In the genomic region with DNA sequence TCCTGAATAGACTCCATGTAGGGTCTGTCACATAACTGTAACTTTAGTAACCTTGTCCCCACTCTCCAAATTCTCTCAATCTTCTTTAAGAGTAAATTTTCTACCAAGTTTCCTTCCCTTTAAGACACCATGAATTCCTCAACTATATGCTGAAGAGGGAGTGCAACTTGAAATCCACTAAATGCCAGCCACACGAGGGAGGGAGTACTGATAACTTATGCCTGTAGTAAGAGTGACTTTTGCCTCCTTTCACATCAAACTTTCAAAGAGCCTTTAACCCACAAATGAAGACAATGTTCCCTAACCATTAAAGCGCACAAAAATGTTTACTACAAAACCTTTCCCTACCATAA, we compare ENCODE assay signal across 10 mouse cellular contexts. TPM values are rescaled to one million over a fixed set of nuclear protein-coding genes. Genes with fewer than 3 reads are reported as not detected.
DNase-seq lines count a peak whose midpoint lies in the region; ATAC-seq and TF ChIP-seq lines count a peak whose summit lies in the region.
"Had no signal": no experiment of that assay in that cellular context is flagged by ENCODE, and none has a peak within 500 bp of the region (broad histone marks: within the 10 kb centered on the region; RNA-seq: fewer than 3 reads in every experiment).

No protein-coding gene starts in this region.

- H3K36me3 ChIP-seq in kidney, adult 2 months (ENCODE audit: control insufficient read depth, insufficient read depth, low read length), result no peaks in the 10 kb centered on the region
- no peaks in the 10 kb centered on the region for H3K36me3 ChIP-seq in hindbrain, embryonic 10.5 days
- no peaks in the 10 kb centered on the region for H3K36me3 ChIP-seq in midbrain, embryonic 10.5 days

- H3K4me1 ChIP-seq in kidney, adult 2 months (ENCODE audit: control insufficient read depth, insufficient read depth, low read length), result no peaks in the 10 kb centered on the region; the same call in 1 of the 2 replicates
- no peaks in the 10 kb centered on the region for H3K4me1 ChIP-seq in brown adipose tissue, adult 24 weeks (ENCODE audit: control insufficient read depth, insufficient read depth, insufficient read length, low read length)
- peaks cover 7% of the 10 kb centered on the region for H3K4me1 ChIP-seq in hindbrain, embryonic 10.5 days (replicated peaks)
- H3K4me1 ChIP-seq in midbrain, embryonic 10.5 days, result peaks cover 9% of the 10 kb centered on the region

- no peak for ATAC-seq in inflammation-experienced regulatory T-cells, adult 6 months
- ATAC-seq in megakaryocyte-erythroid progenitor cell, adult 5-6 weeks (replicated peaks; ENCODE audit: low FRiP score, low TSS enrichment, poor library complexity, severe bottlenecking), result no peak
- ATAC-seq: Patski had no signal

- 57% methylated on average over 2 of the region's 2 CpGs for WGBS in kidney, adult 2 months
- WGBS in hindbrain, embryonic 10.5 days, result 73% methylated on average over 2 of the region's 2 CpGs
- 65% methylated on average over 2 of the region's 2 CpGs for WGBS in midbrain, embryonic 10.5 days

- TF ChIP-seq POLR2A in kidney, adult 2 months (IDR thresholded peaks at IDR 0.05; ENCODE audit: low read depth, low read length), result no peak

- 0 out of 2 replicates have a peak, but pooled peaks cover under 1% of the 10 kb centered on the region for H3K9me3 ChIP-seq in hindbrain, embryonic 10.5 days
- H3K9me3 ChIP-seq in midbrain, embryonic 10.5 days (replicated peaks), result no peaks in the 10 kb centered on the region

- TF ChIP-seq CTCF in kidney, adult 2 months (conservative IDR thresholded peaks at IDR 0.05; ENCODE audit: insufficient read depth, insufficient read length, low read depth, low read length), result no peak

- no peak for DNase-seq in kidney, adult 2 months
- no peak for DNase-seq in kidney, adult 11 months
- no peak for DNase-seq in hindbrain, embryonic 10.5 days (ENCODE audit: low spot score)
- DNase-seq in midbrain, embryonic 10.5 days (ENCODE audit: low spot score), result no peak
- no peak for DNase-seq in frontal cortex, postnatal 36 days (ENCODE audit: low spot score in 2 of 2)

- H3K4me3 ChIP-seq in kidney, adult 2 months (ENCODE audit: insufficient read depth, low read depth, low read length), result peak overlapping the region; percentile 45
- H3K4me3 ChIP-seq in brown adipose tissue, adult 24 weeks (ENCODE audit: insufficient read depth, low read depth, low read length), result peak overlapping the region; percentile 89
- peak overlapping the region; percentile 62 for H3K4me3 ChIP-seq in hindbrain, embryonic 10.5 days
- H3K4me3 ChIP-seq in midbrain, embryonic 10.5 days, result peak overlapping the region; percentile 63

- H3K27ac ChIP-seq in kidney, adult 2 months (ENCODE audit: insufficient read depth, low read depth, low read length), result no peak overlapping the region; the same call in 1 of the 2 replicates
- H3K27ac ChIP-seq in brown adipose tissue, adult 24 weeks (replicated peaks; ENCODE audit: low read depth, low read length), result no peak overlapping the region
- H3K27ac ChIP-seq in hindbrain, embryonic 10.5 days, result peak overlapping the region; percentile 86
- H3K27ac ChIP-seq in midbrain, embryonic 10.5 days (replicated peaks), result no peak overlapping the region; the same call in 1 of the 2 replicates

- H3K27me3 ChIP-seq in kidney, adult 2 months (replicated peaks; ENCODE audit: control insufficient read depth, insufficient read depth, low read length), result no peaks in the 10 kb centered on the region
- H3K27me3 ChIP-seq in hindbrain, embryonic 10.5 days (ENCODE audit: insufficient read depth, poor library complexity, severe bottlenecking), result peaks cover 11% of the 10 kb centered on the region; the same call in 1 of the 2 replicates
- peaks cover 24% of the 10 kb centered on the region for H3K27me3 ChIP-seq in midbrain, embryonic 10.5 days (ENCODE audit: low read depth, poor library complexity, severe bottlenecking)
- H3K27me3 ChIP-seq: Patski had no signal

RNA-seq across cellular contexts. Expression of a gene that starts 1.0 kb away (rescaled TPM):
- polyA plus RNA-seq in kidney, adult 2 months (2012; rRNA removed), result 6.9 and 7.1 TPM in 2 replicates
- polyA plus RNA-seq in brown adipose tissue, adult 24 weeks (2012; ENCODE audit: insufficient read depth, insufficient read length, missing spikeins), result 1.5 and 3.3 TPM in 2 replicates
- 0.77 and 0.97 TPM in 2 replicates for polyA plus RNA-seq in hindbrain, embryonic 10.5 days (2016; fragmentation: Nextera tagmentation; extraction: Ambion mirVana)
- polyA plus RNA-seq in midbrain, embryonic 10.5 days (2016; fragmentation: Nextera tagmentation; extraction: Ambion mirVana), result 0.74 and 0.99 TPM in 2 replicates
- polyA plus RNA-seq in inflammation-experienced regulatory T-cells, adult 6 months (2017; shearing (Covaris generic)), result 1 to 10 TPM in 1 of 3 experiments, under 1 TPM in 2; 0.38 to 1.0 (median 0.47) TPM
- total RNA-seq in megakaryocyte-erythroid progenitor cell, adult 5-6 weeks (2014; fragmentation: Nextera tagmentation), result 6.9 and 11.3 TPM in 2 replicates
- 4.1 and 4.7 TPM in 2 replicates for total RNA-seq in megakaryocyte-erythroid progenitor cell, adult 5-6 weeks (2017)

RNA-seq across cellular contexts. Expression of a gene that starts 12.7 kb away (rescaled TPM):
- 5.0 and 6.3 TPM in 2 replicates for polyA plus RNA-seq in kidney, adult 2 months (2012; rRNA removed)
- polyA plus RNA-seq in brown adipose tissue, adult 24 weeks (2012; ENCODE audit: insufficient read depth, insufficient read length, missing spikeins), result 2.5 and 3.5 TPM in 2 replicates
- 4.8 and 4.9 TPM in 2 replicates for polyA plus RNA-seq in hindbrain, embryonic 10.5 days (2016; fragmentation: Nextera tagmentation; extraction: Ambion mirVana)
- polyA plus RNA-seq in midbrain, embryonic 10.5 days (2016; fragmentation: Nextera tagmentation; extraction: Ambion mirVana), result 3.6 and 6.1 TPM in 2 replicates
- polyA plus RNA-seq in inflammation-experienced regulatory T-cells, adult 6 months (2017; shearing (Covaris generic)), result 1 to 10 TPM in 1 of 3 experiments, not detected in 2; 1.0 TPM
- total RNA-seq in megakaryocyte-erythroid progenitor cell, adult 5-6 weeks (2014; fragmentation: Nextera tagmentation), result 0.26 and 3.9 TPM in 2 replicates
- 1.4 and 2.3 TPM in 2 replicates for total RNA-seq in megakaryocyte-erythroid progenitor cell, adult 5-6 weeks (2017)

RNA-seq across cellular contexts. Expression of a gene that starts 32.3 kb away (rescaled TPM):
- polyA plus RNA-seq in kidney, adult 2 months (2012; rRNA removed), result 0.12 and 0.16 TPM in 2 replicates
- polyA plus RNA-seq in brown adipose tissue, adult 24 weeks (2012; ENCODE audit: insufficient read depth, insufficient read length, missing spikeins), result not detected in 2 replicates
- 0.12 TPM in 1 of 2 replicates, not detected in the other for polyA plus RNA-seq in hindbrain, embryonic 10.5 days (2016; fragmentation: Nextera tagmentation; extraction: Ambion mirVana)
- not detected in 2 replicates for polyA plus RNA-seq in midbrain, embryonic 10.5 days (2016; fragmentation: Nextera tagmentation; extraction: Ambion mirVana)
- not detected for polyA plus RNA-seq in inflammation-experienced regulatory T-cells, adult 6 months (2017; shearing (Covaris generic))
- not detected in 2 replicates for total RNA-seq in megakaryocyte-erythroid progenitor cell, adult 5-6 weeks (2014; fragmentation: Nextera tagmentation)
- total RNA-seq in megakaryocyte-erythroid progenitor cell, adult 5-6 weeks (2017), result not detected in 2 replicates
- total RNA-seq: gastrocnemius, postnatal 36 days had no signal

RNA-seq across cellular contexts. Expression of a gene that starts 46.8 kb away (rescaled TPM):
- polyA plus RNA-seq in kidney, adult 2 months (2012; rRNA removed), result 0.05 TPM in 1 of 2 replicates, not detected in the other
- polyA plus RNA-seq in brown adipose tissue, adult 24 weeks (2012; ENCODE audit: insufficient read depth, insufficient read length, missing spikeins), result not detected in 2 replicates
- polyA plus RNA-seq in hindbrain, embryonic 10.5 days (2016; fragmentation: Nextera tagmentation; extraction: Ambion mirVana), result 3.1 and 3.6 TPM in 2 replicates
- 2.1 and 3.3 TPM in 2 replicates for polyA plus RNA-seq in midbrain, embryonic 10.5 days (2016; fragmentation: Nextera tagmentation; extraction: Ambion mirVana)
- under 1 TPM in 2 of 3 experiments, not detected in 1; 0.40 to 0.44 TPM for polyA plus RNA-seq in inflammation-experienced regulatory T-cells, adult 6 months (2017; shearing (Covaris generic))
- total RNA-seq in megakaryocyte-erythroid progenitor cell, adult 5-6 weeks (2014; fragmentation: Nextera tagmentation), result not detected in 2 replicates
- total RNA-seq in megakaryocyte-erythroid progenitor cell, adult 5-6 weeks (2017), result 1.2 TPM in 1 of 2 replicates, not detected in the other

RNA-seq across cellular contexts. Expression of a gene that starts 49.5 kb away (rescaled TPM):
- polyA plus RNA-seq in kidney, adult 2 months (2012; rRNA removed), result 30.7 and 37.0 TPM in 2 replicates
- polyA plus RNA-seq in brown adipose tissue, adult 24 weeks (2012; ENCODE audit: insufficient read depth, insufficient read length, missing spikeins), result not detected in 2 replicates
- 0.19 and 0.25 TPM in 2 replicates for polyA plus RNA-seq in hindbrain, embryonic 10.5 days (2016; fragmentation: Nextera tagmentation; extraction: Ambion mirVana)
- 0.16 and 0.31 TPM in 2 replicates for polyA plus RNA-seq in midbrain, embryonic 10.5 days (2016; fragmentation: Nextera tagmentation; extraction: Ambion mirVana)
- polyA plus RNA-seq in inflammation-experienced regulatory T-cells, adult 6 months (2017; shearing (Covaris generic)), result not detected
- total RNA-seq in megakaryocyte-erythroid progenitor cell, adult 5-6 weeks (2014; fragmentation: Nextera tagmentation), result not detected in 2 replicates
- not detected in 2 replicates for total RNA-seq in megakaryocyte-erythroid progenitor cell, adult 5-6 weeks (2017)
- total RNA-seq: gastrocnemius, postnatal 36 days had no signal
